Mouse (Mus musculus) testis, adult 2 months (tissue): ENCODE measurements around the gene Kcna10.

ENCODE experiments used
- CTCF ChIP-seq: fragments of 200-500 bp; IDR thresholded peaks from 2 replicates; pipeline ENCODE4 v1.5.1; 2012; ENCODE audit warnings: low read depth, mild to moderate bottlenecking, inconsistent platforms, low read length, moderate library complexity; ENCODE audit not compliant: control insufficient read depth, insufficient read depth, insufficient replicate concordance
- POLR2A ChIP-seq: fragments of 200-500 bp; IDR thresholded peaks from 2 replicates; pipeline ENCODE4 v1.6.1; 2012; ENCODE audit warnings: low read depth, mild to moderate bottlenecking, inconsistent platforms, low read length, moderate library complexity; ENCODE audit not compliant: control insufficient read depth

DNA sequence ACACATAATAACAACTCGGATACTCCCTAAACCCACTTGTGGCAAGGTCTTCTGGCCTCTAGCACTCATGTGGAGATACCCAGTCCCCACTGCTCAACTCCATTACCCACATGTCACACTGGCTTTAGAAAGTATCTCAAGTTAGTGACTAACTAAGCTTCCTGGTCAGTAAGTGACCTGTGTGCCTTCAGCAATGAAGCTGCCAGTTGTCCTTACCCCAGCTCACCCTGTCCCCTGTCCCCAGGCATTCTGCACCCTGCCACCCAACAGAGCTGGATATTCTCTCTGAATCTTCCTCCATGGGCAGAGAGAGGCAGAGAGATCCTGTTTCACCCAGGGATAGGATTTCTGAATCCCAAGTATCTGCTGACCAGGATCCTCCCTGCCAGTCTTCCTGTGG is at the start of gene Kcna10:
- no peak for TF ChIP-seq CTCF
- TF ChIP-seq POLR2A: no peak
